Mouse (Mus musculus): ENCODE data around the gene Cmtm3. TPM values are rescaled to one million over a fixed set of nuclear protein-coding genes. Genes with fewer than 3 reads are reported as not detected.

Cmtm3 gene
- polyA plus RNA-seq, 1 experiment from 2014 or later, result 174 TPM

GRCm38 (mm10) chr8:104374269-104374668 lies 35.1 kb downstream of the Cmtm3 start:
- Histone ChIP-seq H3K9me3 (replicated peaks) (no peaks in the 10 kb centered on the region), H3K9ac (no peak overlapping the region), H3K4me3 (replicated peaks) (no peak overlapping the region), H3K36me3 (no peaks in the 10 kb centered on the region), H3K27me3 (no peaks in the 10 kb centered on the region), H3K4me2 (0 out of 2 replicates have a peak overlapping the region, but pooled peaks have one; percentile 19), H3K27ac (peak overlapping the region; percentile 91), H3K4me1 (peaks cover 46% of the 10 kb centered on the region)
- no peak for ATAC-seq (replicated peaks; ENCODE audit: low FRiP score)
- 70% methylated on average over 11 of the region's 11 CpGs for whole genome bisulfite sequencing

- H3K36me3 ChIP-seq, result no peaks in the 10 kb centered on the region
- H3K27me3 ChIP-seq, result no peaks in the 10 kb centered on the region
- 21% methylated on average over 14 of the region's 14 CpGs for WGBS
- peak; percentile 92 for ATAC-seq (replicated peaks; ENCODE audit: low FRiP score)
- peak overlapping the region; percentile 24; the same call in 1 of the 2 replicates for H3K4me2 ChIP-seq
- H3K9ac ChIP-seq, result no peak overlapping the region
- H3K4me3 ChIP-seq (replicated peaks), result no peak overlapping the region
- no peaks in the 10 kb centered on the region for H3K9me3 ChIP-seq (replicated peaks)
- peak overlapping the region; percentile 91 for H3K27ac ChIP-seq
- peaks cover 40% of the 10 kb centered on the region for H3K4me1 ChIP-seq
Measured at GRCm38 (mm10) chr8:104374864-104375846, 35.9 kb downstream of the Cmtm3 start.

- H3K27ac ChIP-seq, result peak overlapping the region; percentile 91
- peaks cover 45% of the 10 kb centered on the region for H3K4me1 ChIP-seq
- WGBS, result 60% methylated on average over 5 of the region's 5 CpGs
- H3K9me3 ChIP-seq (replicated peaks), result no peaks in the 10 kb centered on the region
- no peaks in the 10 kb centered on the region for H3K36me3 ChIP-seq
- H3K4me3 ChIP-seq (replicated peaks), result no peak overlapping the region
- no peak for ATAC-seq (replicated peaks; ENCODE audit: low FRiP score)
- no peak overlapping the region for H3K4me2 ChIP-seq
- no peak overlapping the region for H3K9ac ChIP-seq
- no peaks in the 10 kb centered on the region for H3K27me3 ChIP-seq
Measured at GRCm38 (mm10) chr8:104375959-104376358, 36.7 kb downstream of the Cmtm3 start.

- Histone ChIP-seq H3K27ac (no peak overlapping the region), H3K9ac (no peak overlapping the region), H3K4me2 (no peak overlapping the region), H3K27me3 (no peaks in the 10 kb centered on the region), H3K4me3 (replicated peaks) (no peak overlapping the region), H3K36me3 (no peaks in the 10 kb centered on the region), H3K9me3 (replicated peaks) (no peaks in the 10 kb centered on the region), H3K4me1 (peaks cover 52% of the 10 kb centered on the region)
- WGBS, result 69% methylated on average over 11 of the region's 11 CpGs
- no peak for ATAC-seq (replicated peaks; ENCODE audit: low FRiP score)
Measured at GRCm38 (mm10) chr8:104376669-104377068, 37.5 kb downstream of the Cmtm3 start.

- ATAC-seq (replicated peaks; ENCODE audit: low FRiP score), result no peak
- Histone ChIP-seq H3K9ac (no peak overlapping the region), H3K4me2 (no peak overlapping the region), H3K4me1 (peaks cover 70% of the 10 kb centered on the region), H3K27me3 (no peaks in the 10 kb centered on the region), H3K9me3 (replicated peaks) (no peaks in the 10 kb centered on the region), H3K36me3 (no peaks in the 10 kb centered on the region), H3K27ac (no peak overlapping the region; the same call in 1 of the 2 replicates), H3K4me3 (replicated peaks) (no peak overlapping the region)
- WGBS, result 66% methylated on average over 10 of the region's 10 CpGs
Measured at GRCm38 (mm10) chr8:104379301-104379836, 40.2 kb downstream of the Cmtm3 start.

GRCm38 (mm10) chr8:104380269-104380668 lies 41.1 kb downstream of the Cmtm3 start:
- H3K9me3 ChIP-seq (replicated peaks), result no peaks in the 10 kb centered on the region
- no peak overlapping the region for H3K4me2 ChIP-seq
- H3K27ac ChIP-seq, result no peak overlapping the region
- H3K27me3 ChIP-seq, result no peaks in the 10 kb centered on the region
- no peaks in the 10 kb centered on the region for H3K36me3 ChIP-seq
- no peak for ATAC-seq (replicated peaks; ENCODE audit: low FRiP score)
- H3K9ac ChIP-seq, result no peak overlapping the region
- peaks cover 62% of the 10 kb centered on the region for H3K4me1 ChIP-seq
- H3K4me3 ChIP-seq (replicated peaks), result no peak overlapping the region
- WGBS, result 83% methylated on average over 7 of the region's 7 CpGs

- 83% methylated on average over 5 of the region's 5 CpGs for WGBS
- no peak overlapping the region for H3K4me3 ChIP-seq (replicated peaks)
- H3K27ac ChIP-seq, result no peak overlapping the region
- H3K4me2 ChIP-seq, result no peak overlapping the region
- no peak overlapping the region for H3K9ac ChIP-seq
- no peaks in the 10 kb centered on the region for H3K9me3 ChIP-seq (replicated peaks)
- H3K4me1 ChIP-seq, result peaks cover 62% of the 10 kb centered on the region
- no peak for ATAC-seq (replicated peaks; ENCODE audit: low FRiP score)
- no peaks in the 10 kb centered on the region for H3K36me3 ChIP-seq
- no peaks in the 10 kb centered on the region for H3K27me3 ChIP-seq
Measured at GRCm38 (mm10) chr8:104380961-104381411, 41.8 kb downstream of the Cmtm3 start.

- Histone ChIP-seq H3K4me1 (peaks cover 76% of the 10 kb centered on the region), H3K4me2 (no peak overlapping the region), H3K9me3 (replicated peaks) (no peaks in the 10 kb centered on the region), H3K27me3 (no peaks in the 10 kb centered on the region), H3K9ac (no peak overlapping the region), H3K36me3 (no peaks in the 10 kb centered on the region), H3K27ac (peak overlapping the region; percentile 72; the same call in 1 of the 2 replicates), H3K4me3 (replicated peaks) (no peak overlapping the region)
- ATAC-seq (replicated peaks; ENCODE audit: low FRiP score), result no peak
- 77% methylated on average over 2 of the region's 2 CpGs for WGBS
Measured at GRCm38 (mm10) chr8:104383296-104383695, 44.1 kb downstream of the Cmtm3 start.

GRCm38 (mm10) chr8:104383977-104384376 lies 44.8 kb downstream of the Cmtm3 start:
- Histone ChIP-seq H3K36me3 (no peaks in the 10 kb centered on the region), H3K4me3 (replicated peaks) (no peak overlapping the region), H3K9ac (no peak overlapping the region), H3K4me1 (peaks cover 76% of the 10 kb centered on the region), H3K4me2 (no peak overlapping the region), H3K27ac (peak overlapping the region; percentile 72), H3K27me3 (no peaks in the 10 kb centered on the region), H3K9me3 (replicated peaks) (no peaks in the 10 kb centered on the region)
- 59% methylated on average over 3 of the region's 3 CpGs for WGBS
- ATAC-seq (replicated peaks; ENCODE audit: low FRiP score), result peak; percentile 50

- H3K27me3 ChIP-seq, result no peaks in the 10 kb centered on the region
- no peak for ATAC-seq (replicated peaks; ENCODE audit: low FRiP score)
- WGBS, result 25% methylated on average over 4 of the region's 4 CpGs
- no peaks in the 10 kb centered on the region for H3K9me3 ChIP-seq (replicated peaks)
- H3K4me2 ChIP-seq, result no peak overlapping the region
- H3K27ac ChIP-seq, result no peak overlapping the region
- no peak overlapping the region for H3K4me3 ChIP-seq (replicated peaks)
- H3K9ac ChIP-seq, result no peak overlapping the region
- H3K4me1 ChIP-seq, result peaks cover 57% of the 10 kb centered on the region
- no peaks in the 10 kb centered on the region for H3K36me3 ChIP-seq
Measured at GRCm38 (mm10) chr8:104386693-104387092, 47.5 kb downstream of the Cmtm3 start.

GRCm38 (mm10) chr8:104387501-104387900 lies 48.3 kb downstream of the Cmtm3 start:
- H3K27ac ChIP-seq, result 0 out of 2 replicates have a peak overlapping the region, but pooled peaks have one; percentile 48
- H3K9ac ChIP-seq, result no peak overlapping the region
- peaks cover 51% of the 10 kb centered on the region for H3K4me1 ChIP-seq
- H3K36me3 ChIP-seq, result no peaks in the 10 kb centered on the region
- WGBS, result 51% methylated on average over 7 of the region's 7 CpGs
- no peak overlapping the region for H3K4me3 ChIP-seq (replicated peaks)
- H3K9me3 ChIP-seq (replicated peaks), result no peaks in the 10 kb centered on the region
- H3K27me3 ChIP-seq, result no peaks in the 10 kb centered on the region
- no peak overlapping the region for H3K4me2 ChIP-seq
- ATAC-seq (replicated peaks; ENCODE audit: low FRiP score), result no peak

- H3K27ac ChIP-seq, result 0 out of 2 replicates have a peak overlapping the region, but pooled peaks have one; percentile 48
- ATAC-seq (replicated peaks; ENCODE audit: low FRiP score), result peak; percentile 46; the same call in 1 of the 2 replicates
Measured at GRCm38 (mm10) chr8:104387980-104388379, 48.8 kb downstream of the Cmtm3 start.

More at GRCm38 (mm10) chr8:104387980-104388379, 48.8 kb downstream of the Cmtm3 start:
- Histone ChIP-seq H3K4me3 (replicated peaks) (no peak overlapping the region), H3K4me2 (no peak overlapping the region), H3K27me3 (no peaks in the 10 kb centered on the region), H3K4me1 (peaks cover 46% of the 10 kb centered on the region), H3K36me3 (no peaks in the 10 kb centered on the region), H3K9me3 (replicated peaks) (no peaks in the 10 kb centered on the region), H3K9ac (no peak overlapping the region)
- WGBS, result 74% methylated on average over 2 of the region's 2 CpGs
